Mouse (Mus musculus): Measurements from ENCODE around the gene Cc2d2a. TPM values are rescaled to one million over a fixed set of nuclear protein-coding genes. Genes with fewer than 3 reads are reported as not detected.

The Cc2d2a gene
- total RNA-seq, 1 experiment from 2014 or later, result not detected

GRCm38 (mm10) chr5:43721538-43722451 is 59.6 kb downstream of the Cc2d2a start:
- ATAC-seq (replicated peaks; ENCODE audit: insufficient number of reproducible peaks, low FRiP score, low TSS enrichment, poor library complexity, severe bottlenecking), result no peak

DNA sequence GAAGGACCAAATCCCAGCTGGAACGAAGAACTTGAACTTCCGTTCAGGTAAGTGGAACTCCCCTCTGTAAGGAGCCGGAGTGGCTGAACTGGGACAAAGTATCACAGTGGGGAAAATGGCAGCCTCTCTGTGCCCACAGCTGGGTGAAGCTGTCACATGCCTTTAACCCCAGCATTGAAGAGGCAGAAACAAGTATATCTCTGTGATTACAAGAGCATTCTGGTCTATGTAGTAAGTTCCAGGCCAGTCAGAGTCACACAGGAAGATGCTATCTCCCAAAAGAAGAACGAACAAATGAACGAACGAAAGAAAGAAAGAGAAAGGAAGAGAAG is 60.3 kb downstream of the Cc2d2a start:
- no peak for ATAC-seq (replicated peaks; ENCODE audit: insufficient number of reproducible peaks, low FRiP score, low TSS enrichment, poor library complexity, severe bottlenecking)

DNA sequence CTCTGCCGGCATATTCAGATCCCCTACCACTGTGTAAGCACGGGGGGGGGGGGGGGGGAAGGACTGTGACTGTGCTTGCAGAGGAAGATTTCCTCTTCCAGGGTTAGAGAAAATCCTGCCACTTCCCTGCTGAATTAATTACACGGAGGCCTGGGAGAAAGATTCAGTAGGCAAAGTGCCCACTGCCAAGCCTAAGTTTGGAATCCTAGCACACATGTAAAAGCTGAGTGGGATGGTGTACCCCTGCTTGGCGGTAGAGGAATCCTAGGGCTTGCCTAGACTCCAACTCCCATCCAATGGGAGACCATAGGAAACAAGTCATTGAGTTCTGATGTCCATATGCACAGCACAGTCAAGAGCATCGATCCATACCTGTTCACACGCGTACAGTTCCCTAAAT is 61.7 kb downstream of the Cc2d2a start:
- ATAC-seq (replicated peaks; ENCODE audit: insufficient number of reproducible peaks, low FRiP score, low TSS enrichment, poor library complexity, severe bottlenecking), result no peak

GRCm38 (mm10) chr5:43728375-43729165 is 66.4 kb downstream of the Cc2d2a start:
- ATAC-seq (replicated peaks; ENCODE audit: insufficient number of reproducible peaks, low FRiP score, low TSS enrichment, poor library complexity, severe bottlenecking), result no peak

GRCm38 (mm10) chr5:43732381-43732780 is 70.2 kb downstream of the Cc2d2a start:
- ATAC-seq (replicated peaks; ENCODE audit: insufficient number of reproducible peaks, low FRiP score, low TSS enrichment, poor library complexity, severe bottlenecking), result no peak

DNA sequence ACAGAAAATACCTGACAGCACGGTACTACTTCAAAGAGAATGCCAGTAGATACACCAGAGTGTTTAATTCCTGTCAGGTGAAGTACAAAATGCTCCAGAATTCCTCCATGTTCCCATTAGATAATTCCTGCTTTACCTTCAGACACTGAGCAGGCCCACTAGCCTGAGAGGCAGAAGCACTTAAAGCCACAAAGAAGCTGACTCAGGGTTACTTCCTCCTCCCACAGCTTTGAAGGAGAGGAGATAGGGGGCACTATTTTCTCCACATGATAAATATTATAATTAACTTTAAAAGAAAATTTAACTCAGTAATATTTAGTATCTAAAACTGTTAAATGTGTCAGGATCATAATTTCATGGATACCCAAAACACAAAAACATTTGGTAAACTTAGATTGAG is 82.0 kb downstream of the Cc2d2a start:
- ATAC-seq (replicated peaks; ENCODE audit: insufficient number of reproducible peaks, low FRiP score, low TSS enrichment, poor library complexity, severe bottlenecking), result no peak

DNA sequence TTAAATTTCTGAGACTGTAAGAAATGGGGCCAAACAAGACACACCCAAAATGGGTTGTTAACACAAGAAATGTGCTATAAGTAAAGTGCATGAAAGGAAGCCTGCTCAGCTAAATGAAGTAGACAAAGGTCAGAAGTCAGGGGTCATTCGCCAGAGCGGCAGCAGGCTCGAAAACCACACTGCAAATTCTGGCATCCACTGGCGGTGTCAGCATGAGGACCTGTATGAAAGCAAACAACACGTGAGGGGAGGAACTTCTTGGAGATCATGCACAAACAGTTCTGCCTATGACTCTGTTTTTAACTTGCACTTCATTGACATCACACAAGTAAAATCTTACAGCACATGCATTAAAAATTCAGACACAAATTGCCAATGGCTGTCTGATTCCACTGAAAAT is 83.0 kb downstream of the Cc2d2a start:
- ATAC-seq (replicated peaks; ENCODE audit: insufficient number of reproducible peaks, low FRiP score, low TSS enrichment, poor library complexity, severe bottlenecking), result no peak

DNA sequence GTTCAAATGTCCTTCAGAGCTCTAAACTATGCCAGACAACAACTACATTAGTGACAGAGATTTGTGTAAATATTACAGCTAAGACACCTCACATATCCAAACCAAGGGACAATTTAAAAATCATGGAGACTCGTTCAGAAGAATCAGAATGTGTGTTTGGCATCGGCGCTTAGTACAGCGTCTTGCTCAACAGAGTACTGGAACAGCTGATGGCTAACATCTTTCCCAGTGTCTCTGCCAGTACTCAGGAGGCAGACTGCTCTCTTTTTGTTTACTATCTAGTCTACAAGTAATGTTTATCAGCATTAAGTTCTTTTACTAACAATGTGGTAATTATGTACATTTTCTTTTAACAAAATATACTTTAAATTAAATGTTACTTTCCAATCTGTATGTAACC is 85.9 kb downstream of the Cc2d2a start:
- no peak for ATAC-seq (replicated peaks; ENCODE audit: insufficient number of reproducible peaks, low FRiP score, low TSS enrichment, poor library complexity, severe bottlenecking)

DNA sequence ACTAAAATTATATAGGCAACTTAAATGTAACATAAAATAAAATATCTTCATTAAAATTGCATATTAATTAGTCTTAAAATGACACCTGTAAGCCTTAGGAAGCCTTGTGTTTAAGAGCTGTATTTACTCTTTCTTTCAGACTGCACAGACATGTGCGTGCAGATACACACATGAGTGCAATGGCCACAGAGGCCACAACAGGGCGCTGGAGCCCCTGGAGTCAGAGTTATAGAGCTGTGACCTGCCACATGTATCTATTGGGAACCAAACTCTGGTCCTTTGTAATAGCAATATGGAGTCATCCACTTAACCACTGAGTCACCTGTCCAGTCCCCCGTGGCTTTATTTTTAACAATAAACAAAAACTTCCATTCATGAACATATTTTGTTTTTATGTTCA is 86.9 kb downstream of the Cc2d2a start:
- ATAC-seq (replicated peaks; ENCODE audit: insufficient number of reproducible peaks, low FRiP score, low TSS enrichment, poor library complexity, severe bottlenecking), result no peak

- ATAC-seq (replicated peaks; ENCODE audit: insufficient number of reproducible peaks, low FRiP score, low TSS enrichment, poor library complexity, severe bottlenecking), result peak; percentile 50; the same call in 1 of the 2 replicates
Measured at GRCm38 (mm10) chr5:43770618-43771354, 108.6 kb downstream of the Cc2d2a start.

DNA sequence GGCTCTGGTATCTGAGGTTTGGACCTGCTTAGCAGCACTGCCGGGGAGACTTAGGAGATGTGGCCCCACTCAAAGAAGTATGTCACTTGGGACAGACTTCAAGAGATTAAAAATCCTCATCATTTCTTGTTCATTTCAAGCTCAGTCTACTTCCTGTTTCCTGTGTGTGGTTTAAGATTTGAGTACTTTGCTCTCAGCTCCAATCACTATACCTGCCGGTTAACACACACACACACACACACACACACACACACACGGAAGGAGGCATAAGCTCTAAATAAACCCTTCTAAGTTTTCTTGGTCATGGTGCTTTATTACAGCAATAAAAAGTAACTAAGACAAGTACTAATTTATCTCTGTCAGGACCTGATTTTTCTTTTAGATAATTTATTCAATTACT is 109.4 kb downstream of the Cc2d2a start:
- ATAC-seq (replicated peaks; ENCODE audit: insufficient number of reproducible peaks, low FRiP score, low TSS enrichment, poor library complexity, severe bottlenecking), result 0 out of 2 replicates have a peak, but pooled peaks have one; percentile 43

- ATAC-seq (replicated peaks; ENCODE audit: insufficient number of reproducible peaks, low FRiP score, low TSS enrichment, poor library complexity, severe bottlenecking), result no peak
Measured at GRCm38 (mm10) chr5:43776407-43776806, 114.3 kb downstream of the Cc2d2a start.

- no peak for ATAC-seq (replicated peaks; ENCODE audit: insufficient number of reproducible peaks, low FRiP score, low TSS enrichment, poor library complexity, severe bottlenecking)
Measured at GRCm38 (mm10) chr5:43776993-43777392, 114.8 kb downstream of the Cc2d2a start.

GRCm38 (mm10) chr5:43778583-43778982 is 116.4 kb downstream of the Cc2d2a start:
- ATAC-seq (replicated peaks; ENCODE audit: insufficient number of reproducible peaks, low FRiP score, low TSS enrichment, poor library complexity, severe bottlenecking), result no peak

GRCm38 (mm10) chr5:43781423-43781976 is 119.4 kb downstream of the Cc2d2a start:
- ATAC-seq (replicated peaks; ENCODE audit: insufficient number of reproducible peaks, low FRiP score, low TSS enrichment, poor library complexity, severe bottlenecking), result no peak

- peak; percentile 38 for ATAC-seq (replicated peaks; ENCODE audit: insufficient number of reproducible peaks, low FRiP score, low TSS enrichment, poor library complexity, severe bottlenecking)
Measured at GRCm38 (mm10) chr5:43781977-43782930, 120.1 kb downstream of the Cc2d2a start.

DNA sequence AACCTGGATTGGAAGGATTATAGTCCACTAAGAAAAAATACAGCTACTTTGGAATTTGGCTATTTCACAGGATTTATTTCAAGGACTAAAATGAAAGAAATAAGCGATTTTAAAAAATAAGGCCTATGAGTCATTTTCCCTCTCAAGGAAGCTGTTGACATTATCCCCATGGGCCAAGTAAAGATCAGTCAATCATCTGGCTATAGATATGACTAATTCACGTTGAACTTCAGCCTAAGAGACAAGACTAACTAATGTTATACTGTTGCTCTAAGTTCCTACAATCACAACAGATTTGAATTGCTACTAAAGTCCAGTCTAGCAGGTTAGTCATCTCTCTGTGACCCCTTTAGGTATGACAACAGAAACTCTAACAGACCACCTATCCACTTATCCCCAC is 121.8 kb downstream of the Cc2d2a start:
- ATAC-seq (replicated peaks; ENCODE audit: insufficient number of reproducible peaks, low FRiP score, low TSS enrichment, poor library complexity, severe bottlenecking), result no peak

- peak; percentile 74 for ATAC-seq (replicated peaks; ENCODE audit: insufficient number of reproducible peaks, low FRiP score, low TSS enrichment, poor library complexity, severe bottlenecking)
Measured at GRCm38 (mm10) chr5:43786607-43787006, 124.5 kb downstream of the Cc2d2a start.

Measured in monocyte, adult 5-6 weeks (primary cell).